Mouse (Mus musculus): ENCODE data around the gene Hist1h4c. TPM values are rescaled to one million over a fixed set of nuclear protein-coding genes. Genes with fewer than 3 reads are reported as not detected.

Gene Hist1h4c
- polyA plus RNA-seq, 1 experiment, result 15.1 TPM

DNA sequence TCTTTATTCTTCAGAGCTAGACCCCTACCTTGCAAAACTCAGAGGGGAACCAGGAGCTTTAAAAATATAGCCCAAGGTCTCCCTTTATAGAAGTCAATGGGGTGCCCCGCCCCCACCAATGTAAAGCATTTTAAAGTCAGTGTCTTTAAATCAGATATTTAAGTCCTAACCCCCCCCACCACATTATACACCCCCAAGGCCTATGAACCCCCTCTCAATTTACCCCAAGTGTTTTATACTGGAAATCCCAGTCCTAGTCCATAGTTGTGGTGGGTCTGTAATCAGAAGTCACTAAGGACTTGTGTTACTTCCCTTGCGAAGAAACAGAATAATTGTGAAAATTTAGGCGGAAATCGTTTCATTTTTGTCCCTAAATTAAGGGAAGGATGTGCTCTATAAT, 39.8 kb upstream of the Hist1h4c start:
- WGBS, result 19% methylated on average over 4 of the region's 4 CpGs
- H3K27ac ChIP-seq (ENCODE audit: control insufficient read depth, insufficient read depth, low read depth, low read length, poor library complexity), result no peak overlapping the region; the same call in 1 of the 2 replicates
- H3K4me1 ChIP-seq (ENCODE audit: control insufficient read depth, insufficient read depth, low read length), result no peaks in the 10 kb centered on the region; the same call in 1 of the 2 replicates
- H3K4me3 ChIP-seq (replicated peaks; ENCODE audit: control insufficient read depth, low read depth, low read length), result no peak overlapping the region
- TF ChIP-seq CTCF (IDR thresholded peaks at IDR 0.05; ENCODE audit: control insufficient read depth, insufficient read depth, low read length) (no peak), POLR2A (IDR thresholded peaks at IDR 0.05; ENCODE audit: borderline replicate concordance, control insufficient read depth, low read depth, low read length) (no peak)

DNA sequence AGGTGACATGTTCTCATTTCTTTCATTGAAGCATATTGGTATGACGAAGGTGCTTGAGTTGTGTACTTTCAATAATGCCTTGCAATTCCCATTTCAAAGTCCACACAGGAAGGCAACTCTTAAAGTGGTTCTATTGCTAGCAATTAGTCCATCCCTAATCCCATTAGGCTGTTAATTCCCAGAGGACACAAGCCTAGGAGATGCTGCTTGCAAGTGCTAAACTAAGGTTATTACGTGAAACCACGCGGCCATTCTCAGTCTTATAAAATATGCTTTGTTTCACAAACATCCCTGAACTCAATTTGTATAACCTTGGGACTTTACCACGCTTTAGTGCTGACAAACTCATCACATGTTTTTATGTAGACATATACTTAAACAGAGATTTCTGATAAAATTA, 38.8 kb upstream of the Hist1h4c start:
- Histone ChIP-seq H3K27ac (ENCODE audit: control insufficient read depth, insufficient read depth, low read depth, low read length, poor library complexity) (no peak overlapping the region), H3K4me3 (replicated peaks; ENCODE audit: control insufficient read depth, low read depth, low read length) (no peak overlapping the region), H3K4me1 (ENCODE audit: control insufficient read depth, insufficient read depth, low read length) (no peaks in the 10 kb centered on the region)
- no peak for TF ChIP-seq CTCF (IDR thresholded peaks at IDR 0.05; ENCODE audit: control insufficient read depth, insufficient read depth, low read length)
- no peak for TF ChIP-seq POLR2A (IDR thresholded peaks at IDR 0.05; ENCODE audit: borderline replicate concordance, control insufficient read depth, low read depth, low read length)
- WGBS, result 92% methylated on average over 5 of the region's 5 CpGs

DNA sequence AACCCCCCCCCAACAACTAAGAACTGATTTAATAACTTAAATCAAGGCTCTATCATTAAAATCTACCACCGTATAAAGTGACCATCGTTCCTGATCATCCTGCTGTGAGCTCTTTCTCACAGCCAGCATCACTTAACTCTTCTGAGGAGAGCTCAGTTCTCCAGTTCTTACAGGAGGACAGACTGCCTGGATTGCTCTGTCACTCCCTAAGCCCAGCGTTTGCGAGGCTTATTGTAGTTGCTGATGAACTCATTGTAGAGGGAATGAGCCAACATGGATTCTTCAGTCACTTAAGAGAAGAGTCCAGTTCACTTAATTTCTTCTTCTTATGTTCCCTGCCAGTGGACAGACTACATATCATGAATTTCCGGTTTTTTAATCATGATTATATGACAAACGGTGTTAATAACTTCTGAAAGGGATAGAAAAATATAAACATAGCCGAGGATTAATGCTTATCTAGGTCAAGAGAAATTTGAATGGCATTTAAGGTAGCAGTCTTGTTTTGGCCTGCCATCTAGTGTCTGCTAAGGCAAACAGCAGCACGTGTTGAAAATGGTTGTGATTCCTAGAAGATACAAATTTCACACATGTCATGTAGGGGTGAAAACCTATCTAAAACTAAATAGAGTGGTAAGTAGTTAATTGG, 34.0 kb upstream of the Hist1h4c start:
- TF ChIP-seq CTCF (IDR thresholded peaks at IDR 0.05; ENCODE audit: control insufficient read depth, insufficient read depth, low read length) (peak; percentile 7; the same call in 1 of the 2 replicates), POLR2A (IDR thresholded peaks at IDR 0.05; ENCODE audit: borderline replicate concordance, control insufficient read depth, low read depth, low read length) (no peak)
- Histone ChIP-seq H3K4me3 (replicated peaks; ENCODE audit: control insufficient read depth, low read depth, low read length) (no peak overlapping the region), H3K27ac (ENCODE audit: control insufficient read depth, insufficient read depth, low read depth, low read length, poor library complexity) (no peak overlapping the region), H3K4me1 (ENCODE audit: control insufficient read depth, insufficient read depth, low read length) (peaks cover 6% of the 10 kb centered on the region; the same call in 1 of the 2 replicates)
- 27% methylated on average over 8 of the region's 8 CpGs for WGBS

DNA sequence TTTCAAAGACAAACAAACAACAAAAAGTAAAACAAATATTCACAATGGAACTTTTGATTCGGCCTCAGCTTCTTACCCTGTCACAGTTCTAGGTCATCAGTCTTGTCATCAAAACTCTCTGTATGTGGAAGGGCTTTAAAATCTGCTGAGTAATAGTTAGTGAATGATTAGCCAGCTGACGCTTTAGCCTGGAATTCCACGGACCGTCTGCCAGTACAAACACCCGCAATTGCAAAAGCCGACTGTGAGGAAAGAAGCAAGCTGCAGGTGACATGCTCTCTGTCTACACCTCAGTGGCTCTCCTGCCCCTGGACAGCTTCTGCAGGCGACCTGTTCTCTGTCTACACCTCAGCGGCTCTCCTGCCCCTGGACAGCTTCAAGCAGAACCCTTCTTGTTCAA, 32.2 kb upstream of the Hist1h4c start:
- TF ChIP-seq CTCF (IDR thresholded peaks at IDR 0.05; ENCODE audit: control insufficient read depth, insufficient read depth, low read length), result no peak
- 56% methylated on average over 8 of the region's 8 CpGs for WGBS
- H3K4me1 ChIP-seq (ENCODE audit: control insufficient read depth, insufficient read depth, low read length), result peaks cover 6% of the 10 kb centered on the region; the same call in 1 of the 2 replicates
- H3K27ac ChIP-seq (ENCODE audit: control insufficient read depth, insufficient read depth, low read depth, low read length, poor library complexity), result no peak overlapping the region
- no peak overlapping the region for H3K4me3 ChIP-seq (replicated peaks; ENCODE audit: control insufficient read depth, low read depth, low read length)

DNA sequence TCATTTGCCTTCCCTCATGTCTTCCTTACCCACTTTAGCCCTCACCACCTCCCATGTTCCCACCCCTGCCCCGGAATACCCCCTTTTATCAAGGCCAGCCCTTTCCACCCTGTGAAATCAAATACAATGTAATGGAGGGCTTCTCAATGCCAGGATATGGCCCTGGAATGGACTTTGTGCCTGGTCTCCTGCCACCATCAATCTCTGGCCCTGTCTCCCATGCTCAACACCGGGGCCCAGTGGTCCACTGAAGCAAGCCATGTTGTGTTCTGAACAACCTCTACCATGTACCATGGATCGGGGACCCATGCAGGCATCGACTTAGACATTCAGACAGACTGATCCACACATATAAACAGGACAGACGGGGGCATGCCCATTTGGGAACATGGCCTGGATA, 31.5 kb upstream of the Hist1h4c start:
- no peak overlapping the region; the same call in 1 of the 2 replicates for H3K27ac ChIP-seq (ENCODE audit: control insufficient read depth, insufficient read depth, low read depth, low read length, poor library complexity)
- no peak for TF ChIP-seq CTCF (IDR thresholded peaks at IDR 0.05; ENCODE audit: control insufficient read depth, insufficient read depth, low read length)
- no peak for TF ChIP-seq POLR2A (IDR thresholded peaks at IDR 0.05; ENCODE audit: borderline replicate concordance, control insufficient read depth, low read depth, low read length)
- H3K4me3 ChIP-seq (replicated peaks; ENCODE audit: control insufficient read depth, low read depth, low read length), result no peak overlapping the region
- WGBS, result 87% methylated on average over 5 of the region's 5 CpGs
- H3K4me1 ChIP-seq (ENCODE audit: control insufficient read depth, insufficient read depth, low read length), result peaks cover 6% of the 10 kb centered on the region; the same call in 1 of the 2 replicates

DNA sequence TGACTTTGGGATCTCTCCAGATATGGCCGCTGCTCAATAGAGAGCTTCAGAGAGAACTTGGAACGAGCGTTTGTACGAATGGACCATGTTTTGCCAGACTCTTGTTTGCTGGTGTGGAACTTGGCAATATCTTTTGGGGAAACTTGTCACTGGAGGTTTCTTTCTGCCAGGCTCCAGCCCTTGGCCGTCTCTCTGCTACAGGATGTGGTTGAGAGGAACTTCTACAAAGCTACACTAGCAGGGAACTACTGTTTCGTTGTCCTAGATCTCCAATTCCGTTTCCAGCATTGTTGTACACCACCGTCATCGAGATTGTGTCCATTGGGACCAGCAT, 30.9 kb upstream of the Hist1h4c start:
- peak overlapping the region; percentile 65 for H3K27ac ChIP-seq (ENCODE audit: control insufficient read depth, insufficient read depth, low read depth, low read length, poor library complexity)

DNA sequence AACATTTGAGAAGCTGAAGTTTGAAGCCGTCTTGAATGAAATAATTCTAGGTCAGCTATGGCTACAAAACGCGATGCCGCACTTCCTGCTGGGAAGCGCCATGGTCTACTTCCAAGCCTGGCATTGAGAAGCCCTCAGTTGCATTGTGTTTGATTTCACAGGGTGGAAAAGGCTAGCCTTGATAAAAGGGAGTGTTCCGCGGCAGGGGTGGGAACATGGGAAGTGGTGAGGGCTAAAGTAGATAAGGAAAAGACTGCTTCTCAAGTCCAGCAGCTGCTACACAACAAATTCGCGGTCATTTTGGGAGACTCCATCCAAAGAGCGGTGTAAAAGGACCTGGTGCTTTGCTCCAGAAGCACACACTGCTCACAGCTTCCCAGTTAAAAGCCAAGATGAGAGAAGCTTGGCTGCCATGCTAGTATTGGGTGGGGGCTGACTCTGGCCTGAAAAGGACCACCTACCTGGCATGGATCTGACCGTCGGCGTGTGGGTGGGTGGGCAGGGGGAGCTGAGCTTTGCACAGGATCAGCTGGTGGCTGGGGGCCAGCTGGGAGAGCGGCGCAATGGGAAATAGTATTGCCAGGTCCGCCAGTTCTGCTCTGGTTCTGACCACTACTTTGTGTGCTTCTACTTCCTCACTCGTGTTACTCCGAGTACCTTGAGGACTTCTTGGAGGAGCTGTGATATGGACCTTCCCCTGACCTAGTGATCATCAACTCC, 30.4 kb upstream of the Hist1h4c start:
- Histone ChIP-seq H3K4me1 (ENCODE audit: control insufficient read depth, insufficient read depth, low read length) (peaks cover 6% of the 10 kb centered on the region; the same call in 1 of the 2 replicates), H3K4me3 (replicated peaks; ENCODE audit: control insufficient read depth, low read depth, low read length) (no peak overlapping the region), H3K27ac (ENCODE audit: control insufficient read depth, insufficient read depth, low read depth, low read length, poor library complexity) (peak overlapping the region; percentile 65)
- TF ChIP-seq CTCF (IDR thresholded peaks at IDR 0.05; ENCODE audit: control insufficient read depth, insufficient read depth, low read length), result no peak
- TF ChIP-seq POLR2A (IDR thresholded peaks at IDR 0.05; ENCODE audit: borderline replicate concordance, control insufficient read depth, low read depth, low read length), result no peak
- 57% methylated on average over 18 of the region's 18 CpGs for WGBS

More for the DNA sequence above, 30.9 kb upstream of the Hist1h4c start:
- peaks cover 6% of the 10 kb centered on the region; the same call in 1 of the 2 replicates for H3K4me1 ChIP-seq (ENCODE audit: control insufficient read depth, insufficient read depth, low read length)
- H3K4me3 ChIP-seq (replicated peaks; ENCODE audit: control insufficient read depth, low read depth, low read length), result no peak overlapping the region
- WGBS, result 10% methylated on average over 9 of the region's 9 CpGs
- TF ChIP-seq CTCF (IDR thresholded peaks at IDR 0.05; ENCODE audit: control insufficient read depth, insufficient read depth, low read length), result no peak
- TF ChIP-seq POLR2A (IDR thresholded peaks at IDR 0.05; ENCODE audit: borderline replicate concordance, control insufficient read depth, low read depth, low read length), result no peak

DNA sequence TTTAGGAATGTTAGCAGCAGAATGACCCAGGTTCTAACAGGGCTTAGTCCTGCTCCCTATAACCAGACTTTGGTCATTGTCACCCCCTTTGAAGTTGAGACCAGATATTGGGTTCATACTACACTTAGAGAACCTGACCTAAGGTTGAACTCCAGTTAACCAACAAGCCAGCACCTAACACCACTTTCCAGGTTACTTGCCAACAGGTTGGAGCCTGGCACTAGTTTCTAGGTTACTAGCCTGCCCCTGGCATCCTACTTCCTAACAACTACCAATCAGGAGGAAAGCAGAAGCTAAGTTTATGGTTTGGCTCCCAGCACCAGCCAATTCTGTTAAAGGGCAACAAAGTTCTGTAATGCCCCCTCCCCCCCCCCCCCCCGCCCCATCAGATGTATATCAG, 27.0 kb upstream of the Hist1h4c start:
- WGBS, result 40% methylated on average over 1 of the region's 1 CpGs
- TF ChIP-seq POLR2A (IDR thresholded peaks at IDR 0.05; ENCODE audit: borderline replicate concordance, control insufficient read depth, low read depth, low read length) (no peak), CTCF (IDR thresholded peaks at IDR 0.05; ENCODE audit: control insufficient read depth, insufficient read depth, low read length) (no peak)
- Histone ChIP-seq H3K27ac (ENCODE audit: control insufficient read depth, insufficient read depth, low read depth, low read length, poor library complexity) (no peak overlapping the region), H3K4me3 (replicated peaks; ENCODE audit: control insufficient read depth, low read depth, low read length) (no peak overlapping the region), H3K4me1 (ENCODE audit: control insufficient read depth, insufficient read depth, low read length) (peaks cover 6% of the 10 kb centered on the region; the same call in 1 of the 2 replicates)

Measured in bone marrow, adult 2 months (tissue).